Comparison of ENCODE assay signal across 26 mouse cellular contexts in the genomic region with DNA sequence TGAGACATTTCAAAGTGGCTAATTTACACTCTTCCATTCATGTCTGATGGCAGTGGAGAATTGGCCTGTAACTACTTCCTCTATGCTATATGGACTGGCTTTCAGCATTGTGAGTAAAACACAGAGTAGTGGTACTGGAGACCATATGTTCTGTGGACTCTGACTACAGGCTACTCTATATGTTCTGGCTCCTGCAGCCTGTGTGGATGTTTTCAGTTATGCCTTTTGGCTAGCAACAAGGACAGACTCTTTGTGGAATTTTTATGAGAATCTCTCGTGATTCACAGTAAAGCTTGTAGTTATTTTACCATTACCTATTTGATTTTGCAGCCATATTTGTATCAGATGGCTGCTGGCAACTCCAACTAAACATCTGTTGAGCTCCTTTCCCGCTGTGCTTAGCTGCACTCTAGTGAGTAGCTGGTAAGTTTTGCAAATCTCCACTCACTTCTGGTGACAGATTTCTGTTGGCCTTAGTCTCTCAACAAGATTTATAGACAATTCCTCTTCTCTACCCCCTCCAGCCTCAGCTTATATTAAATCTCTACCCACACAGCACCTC.
A peak's percentile ranks its signal among the peaks of the same experiment; 100 is the strongest.
DNase-seq lines count a peak whose midpoint lies in the region; ATAC-seq lines count a peak whose summit lies in the region.
"Had no signal": no experiment of that assay in that cellular context is flagged by ENCODE, and none has a peak within 500 bp of the region (broad histone marks: within the 10 kb centered on the region; RNA-seq: fewer than 3 reads in every experiment).

No protein-coding gene starts in this region.

- no peaks in the 10 kb centered on the region for H3K9me3 ChIP-seq in embryonic facial prominence, embryonic 14.5 days (ENCODE audit: control insufficient read depth, low read length)
- H3K9me3 ChIP-seq in embryonic facial prominence, embryonic 10.5 days = no peaks in the 10 kb centered on the region
- no peaks in the 10 kb centered on the region for H3K9me3 ChIP-seq in limb, embryonic 13.5 days
- no peaks in the 10 kb centered on the region for H3K9me3 ChIP-seq in limb, embryonic 10.5 days (replicated peaks)
- H3K9me3 ChIP-seq: embryonic facial prominence, embryonic 12.5 days; embryonic facial prominence, embryonic 15.5 days; forebrain, embryonic 10.5 days; forebrain, embryonic 12.5 days; forebrain, embryonic 15.5 days had no signal

- no peaks in the 10 kb centered on the region for H3K36me3 ChIP-seq in embryonic facial prominence, embryonic 14.5 days (ENCODE audit: control insufficient read depth, insufficient read depth, low read length)
- no peaks in the 10 kb centered on the region for H3K36me3 ChIP-seq in embryonic facial prominence, embryonic 10.5 days (replicated peaks)
- H3K36me3 ChIP-seq in limb, embryonic 13.5 days = no peaks in the 10 kb centered on the region
- H3K36me3 ChIP-seq in limb, embryonic 10.5 days = no peaks in the 10 kb centered on the region
- H3K36me3 ChIP-seq: embryonic facial prominence, embryonic 12.5 days; embryonic facial prominence, embryonic 15.5 days; forebrain, embryonic 10.5 days; forebrain, embryonic 12.5 days; forebrain, embryonic 15.5 days; G1E had no signal

- H3K27me3 ChIP-seq in embryonic facial prominence, embryonic 14.5 days (replicated peaks; ENCODE audit: control insufficient read depth, insufficient read depth, low read length) = no peaks in the 10 kb centered on the region
- no peaks in the 10 kb centered on the region for H3K27me3 ChIP-seq in embryonic facial prominence, embryonic 10.5 days (replicated peaks; ENCODE audit: low read depth, poor library complexity, severe bottlenecking)
- no peaks in the 10 kb centered on the region for H3K27me3 ChIP-seq in limb, embryonic 13.5 days
- no peaks in the 10 kb centered on the region for H3K27me3 ChIP-seq in limb, embryonic 10.5 days (ENCODE audit: low read depth, poor library complexity, severe bottlenecking)
- H3K27me3 ChIP-seq: CH12.LX; embryonic facial prominence, embryonic 12.5 days; embryonic facial prominence, embryonic 15.5 days; forebrain, embryonic 12.5 days; forebrain, embryonic 15.5 days; Patski had no signal

- WGBS in embryonic facial prominence, embryonic 14.5 days = 56% methylated on average over 2 of the region's 2 CpGs
- WGBS in embryonic facial prominence, embryonic 10.5 days = 79% methylated on average over 2 of the region's 2 CpGs
- 31% methylated on average over 2 of the region's 2 CpGs for WGBS in limb, embryonic 13.5 days
- 85% methylated on average over 2 of the region's 2 CpGs for WGBS in limb, embryonic 10.5 days

- no peak for ATAC-seq in embryonic facial prominence, embryonic 14.5 days (ENCODE audit: low read depth)
- peak; percentile 90 for ATAC-seq in limb, embryonic 13.5 days (ENCODE audit: low FRiP score, low read depth)
- ATAC-seq: activated CD4-positive, CD25-positive, alpha-beta regulatory T cell, adult 4 months; CD4-positive, CD25-positive, alpha-beta regulatory T cell, adult 4 months; forebrain, embryonic 15.5 days; Patski had no signal

- no peak overlapping the region for H3K27ac ChIP-seq in embryonic facial prominence, embryonic 14.5 days (replicated peaks; ENCODE audit: low read depth, low read length)
- H3K27ac ChIP-seq in embryonic facial prominence, embryonic 10.5 days (replicated peaks) = no peak overlapping the region
- no peak overlapping the region for H3K27ac ChIP-seq in limb, embryonic 13.5 days
- no peak overlapping the region for H3K27ac ChIP-seq in limb, embryonic 10.5 days
- H3K27ac ChIP-seq: embryonic facial prominence, embryonic 12.5 days; embryonic facial prominence, embryonic 15.5 days; forebrain, embryonic 10.5 days; forebrain, embryonic 12.5 days; forebrain, embryonic 15.5 days had no signal

- H3K9ac ChIP-seq in embryonic facial prominence, embryonic 14.5 days (ENCODE audit: low read depth, low read length) = no peak overlapping the region
- H3K9ac ChIP-seq in limb, embryonic 13.5 days = no peak overlapping the region
- H3K9ac ChIP-seq: embryonic facial prominence, embryonic 12.5 days; embryonic facial prominence, embryonic 15.5 days; forebrain, embryonic 12.5 days; forebrain, embryonic 15.5 days had no signal

- no peak overlapping the region for H3K4me3 ChIP-seq in embryonic facial prominence, embryonic 14.5 days (ENCODE audit: low read depth, low read length)
- no peak overlapping the region for H3K4me3 ChIP-seq in embryonic facial prominence, embryonic 10.5 days
- no peak overlapping the region for H3K4me3 ChIP-seq in limb, embryonic 13.5 days
- no peak overlapping the region for H3K4me3 ChIP-seq in limb, embryonic 10.5 days
- H3K4me3 ChIP-seq: embryonic facial prominence, embryonic 12.5 days; embryonic facial prominence, embryonic 15.5 days; erythroblast, embryonic 14.5 days; forebrain, embryonic 10.5 days; forebrain, embryonic 12.5 days; forebrain, embryonic 15.5 days had no signal

- peak; percentile 24 for DNase-seq in embryonic facial prominence, embryonic 14.5 days (ENCODE audit: low spot score)
- no peak for DNase-seq in embryonic facial prominence, embryonic 10.5 days (ENCODE audit: low spot score)
- no peak for DNase-seq in limb, embryonic 10.5 days (ENCODE audit: low spot score)
- DNase-seq in urinary bladder, adult 2 months (ENCODE audit: low spot score) = no peak
- DNase-seq: adrenal gland, adult 8-10 months; adrenal gland, postnatal 14 days; adrenal gland, postnatal 36 days; B cell, adult 2 months; cerebellum, adult 11-12 months; cerebellum, adult 2 months; cerebellum, adult 9-10 months; cerebellum, postnatal 10 days; cerebellum, postnatal 25 days; embryo, embryonic 11 days had no signal

- H3K4me2 ChIP-seq in embryonic facial prominence, embryonic 14.5 days (ENCODE audit: low read depth, low read length) = no peak overlapping the region
- no peak overlapping the region for H3K4me2 ChIP-seq in limb, embryonic 13.5 days (replicated peaks)
- H3K4me2 ChIP-seq: embryonic facial prominence, embryonic 12.5 days; embryonic facial prominence, embryonic 15.5 days; forebrain, embryonic 12.5 days; forebrain, embryonic 15.5 days had no signal

- no peaks in the 10 kb centered on the region for H3K4me1 ChIP-seq in embryonic facial prominence, embryonic 14.5 days (ENCODE audit: control insufficient read depth, insufficient read depth, low read length)
- no peaks in the 10 kb centered on the region for H3K4me1 ChIP-seq in embryonic facial prominence, embryonic 10.5 days
- H3K4me1 ChIP-seq in limb, embryonic 13.5 days = no peaks in the 10 kb centered on the region
- H3K4me1 ChIP-seq in limb, embryonic 10.5 days = no peaks in the 10 kb centered on the region
- H3K4me1 ChIP-seq: embryonic facial prominence, embryonic 12.5 days; embryonic facial prominence, embryonic 15.5 days; forebrain, embryonic 10.5 days; forebrain, embryonic 12.5 days; forebrain, embryonic 15.5 days had no signal
